Mouse (Mus musculus): ENCODE data around the gene Glipr2.

The Glipr2 gene

DNA sequence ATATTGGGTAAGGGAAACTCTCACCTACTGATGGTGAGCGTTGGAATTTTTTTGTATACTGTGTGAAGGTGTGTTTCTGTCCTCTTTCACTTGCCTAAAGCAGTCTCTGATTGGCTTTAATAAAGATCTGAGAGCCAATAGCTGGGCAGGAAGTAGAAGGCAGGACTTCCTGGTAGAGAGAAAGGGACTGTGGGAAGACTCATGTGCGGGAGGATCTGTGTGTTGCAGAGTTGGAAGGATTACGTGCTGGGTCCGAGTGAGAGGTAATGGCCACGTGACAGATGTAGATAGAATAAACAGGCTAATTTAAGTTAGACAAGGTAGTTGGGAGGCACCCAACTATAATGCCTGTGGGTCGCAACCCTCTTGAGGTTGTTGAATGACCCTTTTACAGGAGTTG, 46.4 kb downstream of the Glipr2 start:
- in situ Hi-C loops (cut with MboI; ENCODE audit: low sequenced_read_pairs), result no loop called here

DNA sequence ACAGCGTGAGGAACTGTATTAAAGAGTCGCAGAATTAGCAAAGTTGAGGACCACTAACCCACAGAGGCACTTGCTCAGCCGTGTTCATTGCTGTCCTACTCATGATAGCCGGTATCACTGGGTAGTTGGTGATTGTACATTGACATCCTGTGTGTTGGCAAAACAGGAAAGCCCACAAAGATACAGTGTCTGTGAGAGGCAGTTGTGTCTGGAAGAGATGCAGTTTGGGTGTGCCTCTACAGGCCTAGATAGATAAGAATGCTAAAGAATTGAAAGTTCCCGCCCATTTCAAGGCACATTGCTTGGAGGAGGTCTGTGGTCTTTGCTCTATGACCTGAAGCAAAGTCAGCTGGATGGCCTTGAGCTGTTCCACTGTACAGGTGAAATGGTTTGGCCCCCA, 46.9 kb downstream of the Glipr2 start, which contains the start of gene Clta:
Clta (plus strand) TSS at position 327 of the 400 bp plus-strand sequence.
- in situ Hi-C loops (cut with MboI; ENCODE audit: low sequenced_read_pairs), result no loop called here

DNA sequence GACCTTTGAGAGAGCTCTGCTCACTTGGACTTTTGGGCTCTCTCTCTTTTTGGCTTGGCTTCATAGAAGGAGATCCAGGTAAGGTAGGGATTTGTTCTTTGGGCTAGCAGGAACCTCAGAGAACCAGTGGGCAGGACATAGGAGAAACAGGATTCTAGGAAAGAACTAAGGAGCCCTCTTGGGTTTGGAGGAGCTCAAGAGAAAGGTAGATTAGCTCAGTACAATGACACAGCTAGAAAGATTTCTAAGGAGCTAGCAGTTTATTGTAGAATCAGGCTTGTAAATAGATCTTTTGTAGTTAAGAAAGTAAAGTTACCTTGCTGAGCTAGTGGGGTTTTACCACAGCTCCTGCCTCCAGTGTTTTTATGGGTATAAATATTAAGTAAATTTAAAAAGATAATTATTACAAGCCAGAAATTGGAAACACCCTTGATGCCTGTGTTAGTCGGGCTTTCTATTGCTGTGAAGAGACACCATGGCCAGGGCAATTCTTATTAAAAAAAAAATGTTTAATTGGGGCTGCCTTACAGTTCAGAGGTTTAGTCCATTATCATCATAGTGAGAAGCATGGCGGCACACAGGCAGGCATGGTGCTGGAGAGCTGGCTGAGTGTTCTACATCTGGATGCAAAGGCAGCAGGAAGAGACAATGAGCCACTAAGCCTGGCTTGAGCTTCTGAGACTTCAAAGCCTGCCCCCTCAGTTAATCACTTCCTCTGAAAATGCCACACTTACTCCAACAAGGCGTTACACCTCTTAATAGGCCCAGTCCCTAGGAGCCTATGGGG, 47.6 kb downstream of the Glipr2 start:
- in situ Hi-C loops (cut with MboI; ENCODE audit: low sequenced_read_pairs), result no loop called here

DNA sequence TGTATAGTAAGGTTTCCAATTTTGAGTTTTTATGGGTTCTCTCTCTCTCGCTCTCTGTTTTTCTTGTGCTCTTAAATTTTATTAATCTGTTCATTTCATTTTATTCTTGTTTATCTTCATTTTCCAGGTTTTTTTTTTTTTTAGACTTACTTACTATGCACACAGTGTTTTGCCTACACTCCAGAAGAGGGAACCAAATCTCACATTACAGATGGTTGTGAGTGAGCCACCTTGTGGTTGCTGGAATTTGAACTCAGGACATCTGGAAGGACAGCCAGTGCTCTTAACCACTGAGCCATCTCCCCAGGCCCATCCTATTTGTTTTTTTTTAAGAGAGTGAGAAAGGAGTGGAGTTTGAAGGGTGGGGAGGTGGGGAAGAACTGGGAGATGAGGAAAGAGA, 53.0 kb downstream of the Glipr2 start:
- in situ Hi-C loops (cut with MboI; ENCODE audit: low sequenced_read_pairs), result no loop called here

DNA sequence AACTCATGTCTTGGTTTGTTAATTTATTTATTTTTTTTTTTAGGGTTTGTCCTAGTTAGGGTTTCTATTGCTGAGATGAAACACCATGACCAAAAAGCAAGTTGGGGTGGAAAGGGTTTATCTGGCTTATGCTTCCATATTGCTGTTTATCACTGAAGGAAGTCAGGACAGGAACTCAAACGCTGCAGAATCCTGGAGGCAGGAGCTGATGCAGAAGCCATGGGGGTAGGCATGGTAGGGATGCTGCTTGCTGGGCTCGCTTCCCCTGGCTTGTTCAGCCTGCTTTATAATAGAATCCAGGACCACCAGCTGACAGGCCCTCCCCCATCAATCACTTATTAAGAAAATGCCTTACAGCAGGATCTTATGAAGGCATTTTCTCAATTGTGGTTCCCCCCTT, 53.7 kb downstream of the Glipr2 start:
- in situ Hi-C loops (cut with MboI; ENCODE audit: low sequenced_read_pairs), result no loop called here

- in situ Hi-C loops (cut with MboI; ENCODE audit: low sequenced_read_pairs), result no loop called here
Measured at GRCm38 (mm10) chr4:44011799-44012198, 54.6 kb downstream of the Glipr2 start.

DNA sequence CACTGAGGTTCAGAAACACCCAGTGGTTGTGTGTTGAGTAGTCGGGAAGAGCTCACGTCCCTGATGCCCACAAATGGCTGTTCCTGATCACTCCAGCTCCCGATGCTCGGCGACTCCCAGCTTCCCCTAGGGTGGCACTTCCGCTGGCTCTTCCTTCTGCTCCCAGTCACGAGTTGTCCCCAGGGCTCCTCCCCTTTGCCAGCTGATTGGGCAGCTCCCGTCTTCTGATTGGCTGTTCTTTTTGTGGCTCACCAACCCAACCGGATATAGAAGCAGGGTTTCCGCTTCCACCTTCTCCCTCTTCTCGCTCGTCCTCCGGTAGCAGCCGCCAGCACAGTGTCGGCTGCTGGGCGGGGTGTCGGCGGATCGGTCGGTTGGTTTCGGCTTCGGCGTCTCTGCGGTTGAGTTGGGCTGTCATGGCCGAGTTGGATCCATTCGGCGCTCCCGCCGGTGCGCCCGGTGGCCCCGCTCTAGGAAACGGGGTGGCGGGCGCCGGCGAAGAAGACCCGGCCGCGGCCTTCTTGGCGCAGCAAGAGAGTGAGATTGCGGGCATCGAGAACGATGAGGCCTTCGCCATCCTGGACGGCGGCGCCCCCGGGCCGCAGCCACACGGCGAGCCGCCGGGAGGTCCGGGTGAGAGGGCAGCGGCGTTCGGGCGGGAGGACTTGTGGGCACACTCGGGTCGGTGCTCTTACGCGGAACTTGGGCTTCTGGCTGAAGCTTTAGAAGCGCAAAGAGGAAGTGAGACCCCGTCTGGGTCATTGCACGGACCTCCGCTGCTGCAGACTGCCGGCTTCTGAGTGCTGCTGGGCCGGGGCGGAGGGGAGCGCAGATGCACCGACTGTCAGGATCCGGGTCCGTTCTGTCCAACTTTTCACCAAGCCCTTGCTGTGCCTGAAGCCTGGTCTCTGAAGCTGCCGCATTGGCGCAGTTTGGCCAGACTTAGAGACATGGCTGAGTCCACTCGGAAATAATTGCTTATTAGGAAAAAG, 55.5 kb downstream of the Glipr2 start:
- in situ Hi-C loops (cut with MboI; ENCODE audit: low sequenced_read_pairs), result no loop called here

- in situ Hi-C loops (cut with MboI; ENCODE audit: low sequenced_read_pairs), result no loop called here
Measured at GRCm38 (mm10) chr4:44013391-44014070, 56.3 kb downstream of the Glipr2 start.

DNA sequence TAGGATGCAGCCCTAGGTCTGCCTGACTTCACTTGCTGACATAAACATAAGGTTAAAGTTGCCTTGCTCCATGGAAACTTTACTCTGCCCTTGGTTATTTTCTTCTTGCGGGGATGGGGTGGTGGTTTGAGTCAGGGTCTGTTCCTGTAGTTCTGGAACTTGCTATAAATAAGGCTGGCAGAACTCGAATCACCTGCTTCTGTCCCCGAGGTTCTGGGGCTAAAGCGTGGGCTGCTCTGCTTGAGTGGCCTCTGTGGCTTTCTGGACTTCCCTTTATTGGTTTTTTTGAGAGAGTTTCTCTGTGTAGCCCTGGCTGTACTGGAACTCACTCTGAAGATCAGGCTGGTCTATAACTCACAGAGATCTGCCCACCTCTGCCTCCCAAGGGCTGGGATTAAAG, 58.9 kb downstream of the Glipr2 start:
- in situ Hi-C loops (cut with MboI; ENCODE audit: low sequenced_read_pairs), result no loop called here

GRCm38 (mm10) chr4:44016791-44017190, 59.6 kb downstream of the Glipr2 start:
- in situ Hi-C loops (cut with MboI; ENCODE audit: low sequenced_read_pairs), result no loop called here

GRCm38 (mm10) chr4:44022323-44022722, 65.1 kb downstream of the Glipr2 start:
- in situ Hi-C loops (cut with MboI; ENCODE audit: low sequenced_read_pairs), result no loop called here

DNA sequence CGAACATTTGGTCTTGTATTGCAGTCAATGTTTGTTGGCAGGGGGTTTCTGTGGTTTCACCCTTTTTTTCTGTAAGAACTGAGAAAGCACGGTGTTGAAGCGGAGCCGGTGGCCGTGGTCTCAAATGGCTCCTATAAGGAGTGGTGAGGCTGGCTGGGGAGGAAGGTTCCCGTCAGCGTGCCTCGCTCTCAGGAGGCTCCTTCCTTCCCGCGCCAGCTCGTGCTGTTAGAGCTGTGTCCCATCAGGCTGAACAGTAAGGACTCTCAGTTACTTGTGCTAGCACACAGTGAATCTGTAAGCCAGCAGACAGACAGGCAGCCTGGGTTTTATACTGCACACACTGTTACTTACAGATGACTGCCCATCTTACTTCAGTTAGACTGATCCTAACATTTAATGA, 65.6 kb downstream of the Glipr2 start:
- in situ Hi-C loops (cut with MboI; ENCODE audit: low sequenced_read_pairs), result no loop called here

- in situ Hi-C loops (cut with MboI; ENCODE audit: low sequenced_read_pairs), result no loop called here
Measured at GRCm38 (mm10) chr4:44023681-44024080, 66.5 kb downstream of the Glipr2 start.

GRCm38 (mm10) chr4:44024241-44024640, 67.0 kb downstream of the Glipr2 start:
- in situ Hi-C loops (cut with MboI; ENCODE audit: low sequenced_read_pairs), result no loop called here

DNA sequence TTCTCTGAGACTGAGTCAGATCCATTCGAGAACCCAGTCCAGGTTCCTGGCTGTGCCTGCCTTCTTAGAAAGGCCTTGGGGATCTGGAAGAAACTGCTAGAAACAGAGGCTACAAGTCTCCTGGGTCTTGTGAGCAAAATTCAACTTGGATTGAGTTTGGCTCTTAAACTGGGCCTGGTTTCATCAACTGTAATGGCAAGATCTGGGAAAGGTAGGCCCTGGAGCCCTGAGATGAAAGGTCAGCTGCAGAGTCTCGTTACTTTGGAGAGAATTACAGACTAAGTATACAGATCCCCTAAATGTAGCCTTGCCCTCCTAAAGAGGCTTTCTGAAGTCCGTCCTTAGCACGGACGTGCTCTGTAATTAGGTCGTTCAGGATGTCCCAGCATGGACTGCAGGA, 68.4 kb downstream of the Glipr2 start:
- in situ Hi-C loops (cut with MboI; ENCODE audit: low sequenced_read_pairs), result no loop called here
